Mouse (Mus musculus): ENCODE data around the gene Krt17.

DNA sequence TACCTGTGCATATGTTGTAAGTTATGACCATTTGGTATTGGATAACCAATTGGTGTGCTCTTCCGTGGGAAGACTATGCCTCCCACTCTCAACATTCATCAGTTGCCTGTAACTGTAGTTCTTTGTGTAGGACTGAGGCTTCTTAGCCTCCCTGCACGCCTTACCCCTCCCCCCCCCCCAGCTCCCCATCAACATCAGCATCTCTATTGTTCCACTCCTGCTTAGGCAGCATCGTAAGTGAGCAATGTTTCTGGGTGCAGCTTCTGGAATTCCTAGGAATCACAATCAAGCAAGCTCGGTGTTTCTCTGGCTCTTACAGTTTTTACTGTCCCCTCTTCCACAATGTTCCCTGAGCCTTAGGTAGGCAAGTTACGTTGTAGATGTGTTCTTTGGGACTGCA, 14.6 kb upstream of the Krt17 start:
- no peak for TF ChIP-seq CTCF (IDR thresholded peaks at IDR 0.05; ENCODE audit: control insufficient read depth, insufficient read depth, insufficient read length)
- no peak for TF ChIP-seq FOSL1 (IDR thresholded peaks at IDR 0.05; ENCODE audit: insufficient read depth, low read length, poor library complexity, severe bottlenecking)
- TF ChIP-seq CEBPB (IDR thresholded peaks at IDR 0.05; ENCODE audit: low read depth): no peak
- no peak for TF ChIP-seq MYOD1 (IDR thresholded peaks at IDR 0.05; ENCODE audit: control insufficient read depth, insufficient read length, low read depth)
- no peak for TF ChIP-seq MAX (IDR thresholded peaks at IDR 0.05)
- no peak for TF ChIP-seq USF1 (IDR thresholded peaks at IDR 0.05; ENCODE audit: low read depth)

Data from C2C12 (cell line).